Mouse (Mus musculus) kidney, adult 8-10 months (tissue): Measurements from ENCODE around the gene Olfr286.

ENCODE experiments used
- DNase-seq, 2 experiments: peaks; one replicate each; pipeline ENCODE4 v3.0.0; 2022

The Olfr286 gene

DNA sequence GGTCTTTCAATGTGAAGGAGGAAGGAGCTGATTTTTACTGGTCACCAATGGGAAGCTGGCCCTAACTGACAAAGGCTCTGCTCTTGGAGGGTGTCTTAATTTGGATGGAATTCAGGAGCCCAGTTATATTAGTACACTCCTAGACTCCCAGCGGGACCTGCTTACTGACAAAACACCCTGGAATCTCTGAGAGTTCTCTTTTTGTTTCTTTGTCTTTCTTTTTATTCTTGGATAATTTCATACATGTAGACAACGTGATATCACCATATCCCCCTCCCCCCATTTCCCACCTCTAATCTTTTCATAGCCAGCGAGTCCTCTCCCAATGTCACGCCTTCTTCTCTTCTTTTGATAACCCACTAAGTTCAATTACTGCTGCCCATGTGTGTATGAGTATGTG lies at the start of gene Olfr286:
TSS of gene Olfr286 (minus strand) at position 101 of the 400 bp plus-strand sequence.
- no peak for DNase-seq

DNA sequence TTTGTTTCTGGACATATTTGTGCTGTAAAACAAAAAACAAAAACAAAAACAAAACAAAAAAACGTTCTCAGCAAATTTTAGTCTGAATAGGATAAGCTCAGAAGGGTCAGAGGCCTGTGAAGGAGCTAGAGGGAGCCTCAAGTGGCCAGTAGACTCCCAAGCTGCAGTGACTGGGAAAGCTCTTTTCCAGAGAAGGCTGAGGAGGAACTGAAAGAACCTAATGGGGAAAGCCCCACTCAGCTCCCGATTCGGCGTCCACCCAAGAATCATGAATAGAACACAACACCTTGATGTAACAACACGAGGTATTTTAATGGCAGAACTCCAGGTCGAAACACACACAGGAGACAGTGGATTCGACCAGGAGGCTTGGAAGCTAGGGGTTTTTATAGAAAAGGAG lies 23.5 kb upstream of the Olfr286 start:
- no peak for DNase-seq

DNA sequence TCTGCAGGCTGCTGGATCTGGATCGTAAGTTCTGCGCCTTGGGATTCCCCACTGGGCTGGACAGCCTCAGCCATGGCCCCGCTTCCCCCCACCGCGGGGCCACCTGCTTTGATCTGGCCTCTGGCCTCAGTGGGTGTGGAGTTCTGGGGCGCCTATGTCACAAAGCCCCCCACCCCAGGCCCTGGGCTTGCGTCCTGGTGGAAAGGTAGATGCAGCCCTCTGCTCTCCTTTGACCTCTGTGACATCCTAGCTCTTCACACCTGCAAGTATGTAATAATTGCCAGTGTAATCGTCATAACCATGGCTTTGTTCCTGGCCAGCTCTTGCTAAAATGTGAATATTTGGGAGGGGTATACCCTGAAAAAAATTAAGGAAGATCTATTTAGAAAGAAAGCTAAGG lies 22.9 kb upstream of the Olfr286 start, which contains the start of gene H1fnt:
TSS of gene H1fnt (minus strand) at position 101 of the 400 bp plus-strand sequence.
- DNase-seq: no peak

DNA sequence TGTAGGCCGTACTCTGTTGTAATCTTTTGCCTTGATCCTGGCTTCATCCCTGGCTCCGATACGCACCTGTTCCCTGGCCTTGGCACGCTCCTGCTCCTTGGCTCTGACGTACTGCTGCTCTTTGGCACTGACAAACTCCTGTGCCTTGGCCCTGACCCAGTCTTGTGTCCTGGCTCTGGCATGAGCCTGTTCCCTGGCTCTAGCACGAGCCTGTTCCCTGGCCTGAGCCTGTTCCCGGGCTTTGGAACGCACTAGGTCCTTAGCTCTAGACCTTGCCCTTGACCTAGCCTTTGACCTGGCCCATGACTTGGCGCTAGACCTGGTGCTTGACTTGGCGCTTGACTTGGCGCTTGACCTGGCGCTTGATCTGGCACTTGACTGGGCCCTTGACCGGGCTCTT lies 22.0 kb upstream of the Olfr286 start:
- DNase-seq: peak; percentile 85 to 90

DNA sequence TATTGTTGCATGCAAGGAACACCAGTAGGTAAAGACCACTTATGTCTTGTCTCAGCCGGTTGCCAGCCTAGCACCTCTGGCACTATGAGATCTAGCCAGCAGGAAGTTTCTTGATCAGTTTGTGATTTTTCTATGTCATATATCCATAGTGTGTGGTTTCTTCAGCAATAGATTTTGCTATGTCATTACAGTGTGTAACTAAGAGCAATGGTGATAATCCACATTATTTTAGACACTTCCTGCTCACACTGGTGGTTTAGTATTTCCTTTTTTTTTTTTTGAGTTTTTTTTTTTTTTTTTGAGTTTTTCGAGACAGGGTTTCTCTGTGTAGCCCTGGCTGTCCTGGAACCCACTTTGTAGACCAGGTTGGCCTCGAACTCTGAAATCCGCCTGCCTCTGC lies 1.2 kb upstream of the Olfr286 start:
- DNase-seq: no peak

DNA sequence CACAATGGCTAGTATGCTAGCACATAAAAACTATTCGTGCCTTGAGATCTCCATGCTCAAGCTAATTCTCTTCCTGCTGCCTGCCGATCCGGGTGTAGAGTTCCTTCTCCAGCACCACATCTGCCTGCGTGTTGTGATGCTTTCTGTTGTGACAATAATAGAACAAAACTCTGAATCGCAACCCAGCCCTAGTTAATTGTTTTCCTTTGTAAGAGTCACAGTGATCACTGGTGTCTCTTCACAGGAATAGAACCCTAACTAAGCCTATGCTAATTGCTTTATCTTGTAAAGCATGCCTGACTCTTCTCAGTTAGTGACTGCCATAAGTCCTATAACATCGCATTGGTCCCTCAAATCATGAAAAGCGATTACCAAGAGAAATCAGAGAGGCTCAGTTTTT lies 8.2 kb downstream of the Olfr286 start:
- no peak for DNase-seq

DNA sequence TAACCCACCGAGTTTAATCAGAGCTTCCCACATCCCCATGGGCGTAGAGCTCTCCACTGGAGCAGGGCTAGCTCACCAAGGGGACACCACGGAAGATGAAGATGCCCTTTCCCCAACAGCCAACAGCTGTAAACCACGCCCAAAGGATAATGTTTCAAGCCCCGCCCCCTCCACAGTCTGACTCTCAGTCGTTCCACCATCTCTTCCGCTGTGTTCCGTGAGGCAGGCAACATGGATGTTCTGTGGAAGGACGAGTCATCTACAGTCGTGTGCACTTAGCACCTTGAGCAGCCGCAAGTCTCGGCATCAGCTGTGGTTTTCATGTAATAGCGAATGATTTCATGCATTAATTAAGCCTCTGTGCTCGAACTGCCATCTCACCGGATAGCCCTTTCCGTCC lies 8.6 kb downstream of the Olfr286 start:
- DNase-seq: no peak

DNA sequence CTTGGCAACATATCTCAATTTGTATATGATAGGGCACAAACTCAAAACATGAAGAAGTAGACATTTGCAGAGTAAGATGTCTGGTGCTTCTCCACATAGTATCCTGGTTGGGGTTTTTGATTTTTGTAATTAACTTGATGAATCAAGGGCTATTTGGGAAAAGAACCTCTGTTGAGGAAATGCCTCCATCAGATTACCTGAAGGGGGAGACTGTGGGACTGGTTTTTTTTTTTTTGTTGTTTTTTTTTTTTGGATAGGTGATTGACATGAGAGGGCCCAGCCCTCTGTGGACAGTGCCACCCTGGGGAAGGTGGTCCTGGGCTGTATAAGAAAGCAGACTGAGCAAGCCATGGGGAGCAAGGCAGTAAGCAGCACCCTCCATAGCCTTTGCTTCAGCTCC lies 11.9 kb downstream of the Olfr286 start:
- DNase-seq: no peak

DNA sequence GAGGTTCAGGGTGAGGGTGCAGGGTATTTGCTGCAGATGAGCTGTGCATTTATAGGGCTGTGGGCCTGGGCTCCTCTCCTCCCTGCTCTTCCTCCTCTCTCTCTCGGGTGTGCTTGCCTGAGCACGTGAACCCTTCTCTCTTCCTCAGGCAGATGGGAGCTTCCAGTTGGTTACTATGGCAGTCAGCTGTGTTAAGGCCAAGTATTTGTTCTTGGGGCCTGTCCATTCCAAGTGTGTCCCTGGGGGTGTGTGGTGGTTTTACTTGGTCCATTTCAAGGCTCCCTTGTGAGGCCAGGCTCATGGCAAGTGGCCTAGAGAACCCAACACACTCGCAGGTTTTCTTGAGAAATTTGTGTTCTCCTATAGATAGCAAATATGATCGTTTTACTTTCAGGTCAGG lies 13.4 kb downstream of the Olfr286 start, which contains the start of the genes Gm44579 and Olfr287:
TSS of gene Gm44579 (minus strand) at position 101 of the 400 bp plus-strand sequence.
TSS of gene Olfr287 (minus strand) at position 180 of the 400 bp plus-strand sequence.
- no peak for DNase-seq

DNA sequence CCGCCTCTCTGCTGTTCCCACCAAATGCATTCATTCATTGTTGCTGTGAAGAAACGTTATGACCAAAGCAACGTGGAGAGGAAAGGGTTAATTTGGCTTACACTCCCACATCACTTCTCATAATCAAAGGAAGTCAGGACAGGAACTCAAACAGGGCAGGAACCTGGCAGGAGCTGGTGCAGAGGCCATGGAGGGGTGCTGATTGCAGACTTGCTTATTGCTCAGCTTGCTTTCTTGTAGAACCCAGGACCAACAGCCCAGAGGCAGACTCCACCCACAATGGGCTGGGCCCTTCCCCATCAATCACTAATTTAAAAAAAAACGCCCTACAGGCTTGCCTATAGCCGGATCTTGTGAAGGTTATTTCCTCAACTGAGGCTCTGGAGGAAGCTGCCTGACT lies 20.1 kb downstream of the Olfr286 start:
- DNase-seq: no peak

DNA sequence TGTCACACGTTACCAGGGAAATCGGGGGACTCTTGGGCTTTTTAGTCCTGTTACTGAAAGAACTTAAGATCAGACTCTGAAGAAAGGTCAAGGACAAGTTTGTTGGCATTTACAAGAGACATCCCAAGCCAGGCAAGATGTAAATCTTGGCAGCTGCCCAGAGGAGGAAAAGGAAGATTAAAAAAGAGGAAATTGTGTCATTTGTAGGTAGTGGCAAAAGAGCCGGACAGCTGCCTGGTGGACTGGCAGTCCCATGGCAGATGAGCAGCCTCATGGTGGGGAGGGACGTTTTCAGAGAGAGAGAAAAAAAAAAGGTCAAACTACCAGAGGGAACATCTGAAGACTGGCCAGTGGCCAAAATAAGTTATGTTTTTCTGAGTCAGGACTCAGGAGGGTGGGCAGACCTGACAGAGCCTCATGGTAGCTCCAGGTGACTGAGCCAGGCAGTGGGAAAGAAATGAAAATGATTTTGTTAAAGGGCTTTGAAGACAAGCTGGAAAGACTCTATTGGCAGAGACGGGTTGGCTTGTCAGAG lies 20.8 kb downstream of the Olfr286 start:
- peak; percentile 4 to 15 for DNase-seq

DNA sequence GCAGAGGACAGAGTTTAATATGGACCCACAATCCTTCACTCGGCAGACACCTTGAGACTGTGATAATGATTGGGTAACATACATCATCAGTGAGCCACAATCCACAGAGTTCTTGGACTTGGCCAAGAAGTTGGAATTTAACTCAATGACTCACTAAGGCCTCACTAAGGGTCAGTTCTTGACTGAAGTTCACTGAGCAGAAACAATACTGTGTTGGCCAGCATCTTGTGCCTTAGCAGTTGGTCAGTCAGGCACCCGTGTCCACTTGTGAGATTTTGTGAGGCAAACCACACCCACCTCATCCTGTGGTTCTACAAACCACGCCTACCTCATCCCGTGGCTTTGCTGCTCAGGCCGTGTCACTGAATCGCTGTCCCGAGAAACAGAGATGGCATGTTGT lies 24.6 kb downstream of the Olfr286 start:
- peak; percentile 57 to 77 for DNase-seq

DNA sequence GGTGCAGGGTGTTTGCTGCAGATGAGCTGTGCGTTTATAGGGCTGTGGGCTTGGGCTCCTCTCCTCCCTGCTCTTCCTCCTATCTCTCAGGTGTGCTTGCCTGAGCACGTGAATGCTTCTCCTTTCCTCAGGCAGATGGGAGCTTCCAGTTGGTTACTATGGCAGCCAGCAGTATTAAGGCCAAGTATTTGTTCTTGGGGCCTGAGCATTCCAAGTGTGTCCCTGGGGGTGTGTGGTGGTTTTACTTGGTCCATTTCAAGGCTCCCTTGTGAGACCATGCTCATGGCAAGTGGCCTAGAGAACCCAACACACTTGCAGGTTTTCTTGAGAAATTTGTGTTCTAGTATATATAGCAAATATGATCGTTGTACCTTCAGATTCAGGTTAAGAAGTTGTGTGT lies 38.8 kb downstream of the Olfr286 start, which contains the start of gene Olfr288:
TSS of gene Olfr288 (minus strand) at position 101 of the 400 bp plus-strand sequence.
- no peak for DNase-seq

DNA sequence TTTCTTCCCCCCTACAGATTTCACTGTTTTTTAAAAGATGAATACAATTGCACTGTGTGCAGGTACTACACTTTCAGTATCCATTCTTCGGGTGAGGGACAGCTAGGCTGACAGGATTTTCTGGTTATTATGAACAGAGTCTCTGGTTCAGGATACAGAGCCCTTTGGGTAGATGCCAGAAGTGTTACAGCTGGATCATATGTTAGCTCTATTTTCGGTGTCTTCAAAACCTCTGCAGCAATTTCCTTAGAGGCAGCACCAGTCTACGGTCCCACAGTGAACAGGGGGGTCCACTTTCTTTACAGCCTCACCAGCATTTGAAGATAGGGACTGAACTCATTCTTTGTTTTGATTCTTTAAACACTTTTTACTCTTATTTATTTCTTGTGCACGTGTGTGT lies 49.8 kb downstream of the Olfr286 start:
- no peak for DNase-seq

DNA sequence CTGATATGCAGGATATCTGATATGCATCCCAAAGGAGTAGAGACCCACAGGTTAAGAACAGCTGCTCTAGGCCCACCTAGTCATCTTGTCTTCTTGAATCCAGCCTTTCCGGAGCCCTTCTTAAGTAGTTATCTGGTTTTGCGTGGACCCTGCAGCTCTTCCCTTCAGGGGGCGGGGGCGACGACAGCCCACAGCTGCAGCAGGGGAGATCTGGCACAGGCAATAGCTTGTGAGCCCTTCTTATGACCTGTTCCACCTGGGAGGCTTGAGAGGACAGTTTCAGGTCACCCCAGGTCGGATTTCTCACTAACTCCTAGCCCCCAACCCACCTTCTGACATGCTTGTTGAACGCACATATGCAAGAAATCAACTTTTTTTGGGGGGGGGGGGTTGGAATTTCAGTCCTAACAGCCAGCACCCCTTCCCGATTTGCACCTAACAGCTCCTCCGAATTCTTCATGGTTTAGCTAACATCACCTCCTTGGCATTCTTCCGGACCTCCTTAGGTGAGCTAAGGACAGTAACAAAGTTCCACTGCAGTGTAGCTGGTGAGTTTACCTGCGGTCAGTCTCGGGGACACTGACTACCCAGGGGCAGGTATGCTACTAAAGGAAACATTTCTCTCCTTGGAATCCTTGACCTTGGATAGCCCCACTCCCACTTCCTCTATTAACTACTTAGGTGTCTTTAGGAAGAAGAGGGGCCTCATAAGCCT lies 52.2 kb downstream of the Olfr286 start:
- DNase-seq: peak; percentile 32 to 40

DNA sequence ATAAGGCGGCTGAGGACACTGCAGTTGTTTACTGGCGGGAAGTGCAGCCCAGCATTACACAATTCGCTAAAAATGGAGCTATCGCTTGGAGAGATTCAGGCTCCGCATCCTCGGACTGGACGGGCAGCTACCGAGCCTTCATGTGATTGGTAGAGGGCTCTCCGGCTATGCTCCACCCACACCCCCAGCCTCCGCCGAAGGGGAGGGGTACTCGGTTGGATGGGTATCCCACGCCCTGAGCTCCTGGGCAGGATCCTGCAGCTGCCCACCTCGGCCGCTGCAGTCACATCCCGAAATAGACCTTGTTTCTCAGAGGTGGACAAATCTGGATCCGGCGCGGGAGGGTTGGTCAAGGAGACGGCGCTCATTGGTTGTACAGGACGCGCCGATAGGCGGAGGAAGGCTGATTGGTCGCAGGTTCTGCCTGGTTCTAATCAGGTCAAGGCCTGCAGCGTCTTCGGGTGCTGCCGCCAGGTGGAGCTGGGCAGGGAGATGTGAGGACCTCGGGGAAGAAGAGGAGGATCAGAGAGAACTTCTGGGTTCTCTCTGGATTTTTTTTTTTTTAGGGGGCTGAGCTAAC lies 53.0 kb downstream of the Olfr286 start:
- peak; percentile 92 to 94 for DNase-seq

DNA sequence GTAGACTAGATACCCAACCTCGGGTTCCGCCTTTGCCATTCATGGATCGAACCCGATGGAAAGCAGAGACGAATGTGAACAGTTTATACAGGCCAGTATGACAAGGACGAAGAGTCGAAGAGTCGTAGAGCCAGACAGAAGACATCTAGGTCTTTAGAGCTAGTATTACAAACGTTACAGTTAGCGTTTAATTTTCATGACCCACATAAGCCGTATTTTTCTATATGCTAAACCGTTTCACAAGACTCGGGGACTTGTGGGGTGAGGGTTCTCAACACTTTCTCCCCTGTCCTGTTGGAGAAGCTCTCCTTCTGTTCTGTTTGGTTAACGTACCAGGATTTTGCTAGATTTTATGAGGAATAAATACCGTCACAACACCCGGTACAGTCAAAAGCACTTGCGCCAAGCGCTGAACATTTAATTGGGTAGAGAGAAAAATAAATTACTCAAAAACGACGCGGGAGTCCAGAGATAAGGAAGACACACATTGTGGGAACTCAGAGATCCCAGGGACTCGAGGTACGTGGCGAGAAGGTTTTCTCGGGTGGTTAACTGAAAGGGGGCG lies 53.6 kb downstream of the Olfr286 start:
- DNase-seq: no peak

DNA sequence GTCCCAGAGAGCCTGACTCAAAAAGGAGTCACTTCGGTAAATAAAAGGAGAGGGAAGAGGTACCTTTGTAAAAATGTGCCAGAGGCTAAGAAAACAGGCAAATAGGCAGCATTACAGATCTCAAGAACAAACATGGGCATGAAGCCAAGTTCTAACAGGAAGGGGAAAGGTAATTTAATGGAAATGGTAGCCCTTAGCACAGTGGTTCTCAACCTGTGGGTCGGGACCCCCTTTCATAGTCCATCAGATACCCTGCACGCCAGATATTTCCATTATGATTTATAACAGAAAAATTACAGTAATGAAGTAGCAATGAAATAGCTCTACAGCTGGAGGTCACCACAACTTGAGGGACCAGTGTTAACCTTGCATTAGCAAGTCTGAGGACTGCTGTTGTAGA lies 56.9 kb downstream of the Olfr286 start:
- DNase-seq: no peak
